Mouse (Mus musculus): ENCODE measurements around the gene Prl3c1.
"Not testable (repeated sequence)": the region's sequence is repeated elsewhere in the genome, so short reads cannot be mapped to it uniquely, and the experiment has no call there.

Gene Prl3c1

DNA sequence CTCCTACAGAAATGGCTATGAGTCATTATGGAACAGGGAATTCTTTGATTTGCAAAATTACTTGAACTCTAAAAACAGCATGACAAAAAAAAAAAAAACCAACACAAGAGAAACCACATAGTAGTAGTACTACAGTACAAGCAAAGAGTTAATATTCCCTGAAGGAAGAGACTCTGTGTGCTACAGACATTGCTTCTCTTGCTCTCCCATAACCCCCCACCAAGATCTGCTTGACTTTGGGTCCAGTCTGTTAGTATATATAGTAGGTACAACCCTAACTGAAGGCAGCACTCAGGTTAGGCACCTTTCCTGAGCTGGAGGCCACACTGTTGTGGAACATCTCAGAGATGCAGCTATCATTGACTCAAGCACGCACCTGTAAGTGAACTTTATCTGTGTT lies at the start of gene Prl3c1:
TSS of gene Prl3c1 (plus strand) at position 301 of the 400 bp plus-strand sequence.
- no peak for DNase-seq (ENCODE audit: low read depth, low spot score)

GRCm38 (mm10) chr13:27148264-27148663 lies 48.2 kb upstream of the Prl3c1 start:
- DNase-seq (ENCODE audit: low read depth, low spot score): no peak

GRCm38 (mm10) chr13:27156490-27156889 lies 40.0 kb upstream of the Prl3c1 start, which contains the start of gene Prl3d3:
Gene Prl3d3 (plus strand): TSS chr13:27156790.
- not testable (repeated sequence) for DNase-seq (ENCODE audit: low read depth, low spot score)

- DNase-seq (ENCODE audit: low read depth, low spot score): no peak
These were observed 45.1 kb downstream of the Prl3c1 start, which contains the start of gene Prl3b1 for GRCm38 (mm10) chr13:27241547-27241946. Gene Prl3b1 (plus strand): TSS chr13:27241847.
